Mouse (Mus musculus) 3T3-L1 (cell line): Measurements from ENCODE around the gene Itgb3.

ENCODE experiments used
- DNase-seq: peaks from one replicate; pipeline ENCODE4 v3.0.0-alpha.2; 2015; ENCODE audit warnings: low read depth, low spot score

Gene Itgb3

DNA sequence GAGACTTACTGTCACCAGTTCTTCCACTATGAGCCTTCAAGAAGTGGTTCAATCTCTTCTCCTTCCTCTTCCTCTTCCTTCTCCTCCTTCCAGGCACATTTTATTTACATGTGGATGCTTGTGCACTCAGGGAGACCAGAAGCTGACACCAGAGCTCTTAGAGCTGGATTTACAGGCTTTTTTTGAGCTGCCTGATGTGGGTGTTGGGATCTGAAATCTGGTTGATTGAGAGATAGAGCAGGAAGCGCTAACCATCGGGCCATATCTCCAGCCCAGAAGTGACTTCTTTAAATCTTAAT, 25.5 kb upstream of the Itgb3 start:
- no peak for DNase-seq

DNA sequence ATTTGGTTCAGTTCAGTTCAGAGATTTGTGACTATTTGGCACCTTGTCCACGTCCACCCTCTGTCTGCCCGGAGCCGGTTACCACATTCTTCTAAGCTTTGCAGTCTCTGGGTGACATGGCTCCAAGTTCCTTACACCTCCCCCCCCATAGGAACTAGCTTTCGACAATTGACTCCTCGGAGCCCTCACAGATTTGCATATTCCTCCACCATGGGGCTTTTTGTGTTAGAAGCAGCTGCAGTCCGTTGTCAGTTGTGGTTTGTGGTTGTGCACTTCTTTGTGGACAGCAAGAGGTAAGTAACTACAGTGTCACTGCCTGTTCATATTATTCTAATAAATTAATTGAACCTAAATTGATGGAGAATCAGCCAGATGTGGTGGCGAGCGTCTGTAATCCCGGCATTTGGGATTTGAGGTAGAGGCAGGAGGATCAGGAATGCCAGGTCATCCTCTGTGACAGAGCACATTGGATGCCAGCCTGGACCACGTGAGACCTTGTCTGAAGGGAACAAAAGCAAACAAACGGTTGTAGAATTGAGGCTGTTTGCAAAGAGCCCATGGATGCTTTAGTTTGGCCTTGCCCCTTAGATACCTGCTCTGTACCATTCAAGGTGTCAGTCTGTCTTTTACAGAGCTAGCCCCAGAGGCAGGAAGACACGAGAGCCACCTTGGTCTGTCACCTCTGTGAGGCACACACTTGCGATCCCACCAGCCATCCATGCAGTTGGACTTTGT, 25.0 kb upstream of the Itgb3 start:
- DNase-seq, result no peak

DNA sequence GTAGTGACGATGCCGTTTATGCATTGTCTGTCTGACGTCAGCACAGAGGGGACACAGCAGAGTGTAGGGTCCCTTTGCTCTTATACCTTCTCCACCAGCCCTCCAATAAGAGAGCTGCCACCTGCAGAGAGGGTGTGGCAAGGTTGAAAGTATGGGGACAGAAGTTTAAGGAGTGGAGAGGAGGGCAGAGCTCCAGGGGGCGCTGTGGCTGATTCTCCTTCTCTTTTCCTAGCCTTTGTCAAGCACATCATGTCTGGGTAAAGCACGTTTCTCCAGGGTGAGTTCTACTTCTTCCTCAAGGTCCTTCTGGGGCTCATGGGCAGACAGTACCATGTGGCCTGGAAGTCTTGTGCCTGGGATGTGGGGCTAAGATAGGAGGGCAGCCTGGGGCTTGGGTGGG, 22.3 kb upstream of the Itgb3 start:
- DNase-seq, result no peak

DNA sequence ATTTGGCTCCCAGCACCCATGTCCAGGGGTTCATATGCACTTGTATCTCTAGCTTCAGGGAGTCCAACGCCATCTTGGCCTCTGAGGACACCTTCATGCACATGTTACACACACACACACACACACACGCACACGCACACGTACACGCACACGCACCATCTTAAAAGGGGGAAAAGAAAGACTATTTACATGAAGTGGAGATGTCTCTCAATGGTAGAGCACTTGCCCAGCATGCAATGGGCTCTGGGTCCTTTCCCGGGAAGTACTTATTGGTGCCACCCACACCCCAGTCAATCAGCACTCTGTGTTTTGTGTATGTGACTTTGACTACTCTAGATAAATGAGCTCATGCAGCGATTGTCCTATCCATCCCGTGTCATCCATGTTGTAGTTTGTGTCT, 19.9 kb upstream of the Itgb3 start:
- no peak for DNase-seq

GRCm38 (mm10) chr11:104588513-104588912, 19.3 kb upstream of the Itgb3 start:
- DNase-seq, result no peak

- no peak for DNase-seq
Observed at GRCm38 (mm10) chr11:104589570-104589969, 18.2 kb upstream of the Itgb3 start.

- peak; percentile 95 for DNase-seq
Observed at GRCm38 (mm10) chr11:104590148-104590547, 17.7 kb upstream of the Itgb3 start.

GRCm38 (mm10) chr11:104592066-104592835, 15.5 kb upstream of the Itgb3 start:
- no peak for DNase-seq

GRCm38 (mm10) chr11:104596365-104596764, 11.4 kb upstream of the Itgb3 start:
- peak; percentile 51 for DNase-seq

- DNase-seq, result no peak
Observed at GRCm38 (mm10) chr11:104599265-104599945, 8.4 kb upstream of the Itgb3 start.

- no peak for DNase-seq
Observed at GRCm38 (mm10) chr11:104600675-104601074, 7.1 kb upstream of the Itgb3 start.

DNA sequence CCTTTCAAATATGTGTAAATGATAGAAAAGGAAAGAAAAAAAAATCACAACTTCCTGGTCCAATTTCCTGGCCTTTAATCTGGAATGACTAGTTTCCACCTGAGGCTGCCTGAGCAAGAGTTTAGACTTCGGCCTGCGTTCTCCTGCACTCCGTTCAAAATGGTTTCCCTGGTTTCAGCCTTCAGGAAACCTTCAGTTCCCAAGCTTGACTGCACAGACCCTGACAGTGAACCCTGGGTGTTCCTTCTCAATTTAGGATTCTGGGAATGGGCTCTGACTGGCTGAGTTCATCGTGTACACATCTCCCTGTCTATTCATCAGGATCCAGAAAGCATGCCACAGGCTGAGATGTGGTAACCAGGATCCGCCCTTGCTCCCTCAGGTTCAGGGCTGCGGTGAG, 3.6 kb upstream of the Itgb3 start:
- DNase-seq, result no peak

DNA sequence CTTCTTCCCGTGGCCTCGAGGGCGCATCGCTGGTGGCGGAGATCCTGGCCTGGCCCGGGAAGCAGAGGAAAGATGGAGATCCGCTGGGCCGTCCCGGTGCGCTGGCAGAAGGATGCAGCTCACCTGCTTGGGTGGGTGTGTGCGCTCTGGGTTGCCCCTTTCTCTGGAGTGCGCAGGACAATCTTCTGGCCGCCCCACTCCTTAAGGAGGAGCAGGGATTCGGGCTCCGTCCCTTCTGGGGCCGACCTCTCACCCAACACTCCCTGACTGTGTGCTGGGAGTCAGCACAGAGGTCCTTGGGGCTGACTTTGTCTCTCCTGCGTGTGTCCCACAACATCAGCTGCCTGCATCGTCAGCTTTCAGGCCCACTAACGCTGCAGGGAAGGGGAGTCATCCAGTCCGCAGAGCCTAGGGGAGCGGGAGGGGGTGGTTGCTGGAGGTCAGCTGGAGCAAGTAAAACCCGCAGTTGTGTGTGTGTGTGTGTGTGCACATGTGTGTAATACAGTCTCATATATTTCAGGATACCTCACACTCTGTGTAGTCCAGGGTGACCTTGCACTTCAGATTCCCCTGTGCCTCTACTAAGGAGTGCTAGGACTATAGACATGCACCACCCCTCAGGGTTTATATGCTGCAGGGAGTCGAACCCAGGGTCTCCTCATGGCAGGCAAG, 585 bp downstream of the Itgb3 start:
- no peak for DNase-seq

DNA sequence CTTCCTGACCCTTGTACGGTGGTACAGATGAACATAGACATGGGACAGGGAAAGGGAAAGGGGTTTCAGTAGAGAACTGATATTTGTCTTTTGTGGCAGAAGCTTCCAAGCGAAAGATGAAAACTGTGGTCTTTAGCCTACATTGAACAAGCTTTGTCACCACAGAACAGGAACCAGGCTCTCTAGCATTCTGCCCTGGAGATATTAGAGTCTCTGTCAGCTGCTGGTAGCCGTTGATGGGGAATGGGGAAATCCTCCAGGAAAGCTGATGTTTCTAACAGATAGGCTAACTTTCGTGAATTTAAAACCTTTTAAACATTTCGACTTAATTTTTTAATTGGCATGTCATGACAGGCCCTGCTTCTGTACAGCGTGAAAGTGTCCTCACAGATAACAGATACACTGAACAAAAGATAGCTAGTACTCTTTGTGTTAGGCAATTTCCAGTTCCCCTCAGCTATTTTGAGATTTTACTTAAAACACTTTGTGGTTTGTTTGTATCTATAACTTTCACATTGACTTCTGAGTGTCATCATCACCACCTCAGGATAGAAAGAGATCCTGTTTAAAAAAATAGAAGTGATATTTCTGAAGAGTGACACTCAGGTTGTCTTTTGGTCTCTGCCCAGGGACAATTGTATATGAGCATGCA, 1.4 kb downstream of the Itgb3 start:
- no peak for DNase-seq

DNA sequence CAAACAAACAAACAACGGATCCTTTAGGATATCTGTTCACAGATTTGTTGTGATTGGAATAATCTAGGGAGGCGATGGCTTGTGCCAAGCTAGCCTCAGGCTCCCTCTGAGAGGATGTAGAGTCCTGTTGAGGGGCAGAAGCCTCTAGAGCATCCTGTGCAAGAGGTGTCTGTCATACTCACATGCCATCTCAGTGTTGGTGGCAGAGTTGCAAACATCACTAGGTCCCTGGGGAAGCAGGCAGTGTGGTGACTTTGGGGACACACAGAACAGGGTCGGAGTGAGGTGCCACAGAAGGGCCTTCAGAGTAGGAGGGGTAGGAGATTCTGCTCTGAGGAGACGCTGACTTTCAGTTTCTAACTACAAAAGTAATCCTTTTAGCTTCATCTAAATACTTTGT, 1.9 kb downstream of the Itgb3 start:
- DNase-seq, result no peak

DNA sequence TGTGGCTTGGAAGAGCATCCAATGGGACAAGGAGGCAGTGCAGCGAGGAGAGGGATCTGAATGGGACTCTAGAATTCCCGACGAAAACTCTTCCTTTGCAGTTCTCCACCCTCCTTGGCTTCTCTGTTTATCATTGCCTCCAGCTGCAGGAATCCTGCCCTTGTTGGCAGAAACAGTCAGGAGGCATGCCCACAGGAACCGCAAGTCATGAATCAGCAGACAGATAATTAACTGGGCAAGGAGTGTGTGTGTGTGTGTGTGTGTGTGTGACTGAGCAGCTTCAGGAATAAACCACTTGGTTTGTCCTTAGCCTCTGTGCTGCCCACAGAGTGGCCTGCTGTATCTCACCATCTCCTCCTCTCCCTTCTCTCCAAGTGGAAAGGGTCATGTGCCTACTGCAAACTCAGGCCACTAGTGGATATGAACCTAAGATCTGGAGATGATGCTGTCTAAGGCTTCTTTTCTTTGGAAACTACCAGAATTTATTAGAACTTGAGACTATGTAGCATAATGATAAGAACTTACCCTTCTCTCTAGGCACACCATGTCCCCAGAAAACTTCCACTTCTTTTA, 3.9 kb downstream of the Itgb3 start:
- peak; percentile 96 for DNase-seq

GRCm38 (mm10) chr11:104613551-104613950, 5.8 kb downstream of the Itgb3 start:
- no peak for DNase-seq

DNA sequence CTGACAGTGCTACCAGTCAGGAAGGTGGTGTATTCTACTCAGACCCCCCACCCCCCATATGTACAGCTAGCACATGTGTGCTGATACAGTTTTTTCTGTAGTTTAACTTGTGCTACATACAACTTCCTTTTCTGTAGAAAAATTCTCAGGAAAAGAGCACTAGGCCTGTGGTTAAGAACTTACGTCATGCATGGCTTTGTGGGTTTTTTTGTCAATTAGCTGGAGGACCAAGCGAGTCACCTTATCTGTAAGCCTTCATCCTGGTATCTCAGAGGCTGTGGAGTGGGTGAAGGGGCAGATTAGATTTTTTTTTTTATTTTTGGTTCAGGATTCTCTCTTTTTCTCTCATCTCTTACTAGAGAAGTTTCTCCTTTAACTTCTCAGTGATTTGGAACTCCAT, 6.3 kb downstream of the Itgb3 start:
- peak; percentile 68 for DNase-seq

- DNase-seq, result no peak
Observed at GRCm38 (mm10) chr11:104616182-104616581, 8.4 kb downstream of the Itgb3 start.

GRCm38 (mm10) chr11:104618638-104619076, 10.9 kb downstream of the Itgb3 start:
- no peak for DNase-seq
